Mouse (Mus musculus) hindbrain, embryonic 13.5 days (tissue): ENCODE results near the gene Snx13. TPM values are rescaled to one million over a fixed set of nuclear protein-coding genes. Genes with fewer than 3 reads are reported as not detected.
A peak's percentile ranks its signal among the peaks of the same experiment; 100 is the strongest.

ENCODE experiments used
- ATAC-seq: fragments of 200-750 bp; cut with Nextera tagmentation; 2 replicates; pipeline ENCODE4 v1.8.0; 2017; ENCODE audit warnings: moderate TSS enrichment; ENCODE audit not compliant: low FRiP score
- H3K27ac ChIP-seq: fragments of 300-500 bp; sonication (generic); 2 replicates; pipeline ENCODE4 v1.5.1; 2015; ENCODE audit warnings: inconsistent platforms, mild to moderate bottlenecking, moderate library complexity
- H3K27me3 ChIP-seq: fragments of 300-500 bp; sonication (generic); 2 replicates; pipeline ENCODE4 v1.6.1; 2015; ENCODE audit warnings: mild to moderate bottlenecking, inconsistent platforms
- H3K36me3 ChIP-seq: fragments of 300-500 bp; sonication (generic); 2 replicates; pipeline ENCODE4 v1.6.1; 2015; ENCODE audit warnings: mild to moderate bottlenecking, inconsistent platforms
- H3K4me1 ChIP-seq: fragments of 300-500 bp; sonication (generic); replicated peaks from 2 replicates; pipeline ENCODE4 v1.6.1; 2015; ENCODE audit warnings: inconsistent platforms
- H3K4me2 ChIP-seq: fragments of 300-500 bp; sonication (generic); 2 replicates; pipeline ENCODE4 v1.6.1; 2015; ENCODE audit warnings: inconsistent platforms, mild to moderate bottlenecking, moderate library complexity
- H3K4me3 ChIP-seq: fragments of 300-500 bp; sonication (generic); 2 replicates; pipeline ENCODE4 v1.5.1; 2015; ENCODE audit warnings: mild to moderate bottlenecking, inconsistent platforms
- H3K9ac ChIP-seq: fragments of 300-500 bp; sonication (generic); 2 replicates; pipeline ENCODE4 v1.6.1; 2015; ENCODE audit warnings: mild to moderate bottlenecking, inconsistent platforms
- H3K9me3 ChIP-seq: fragments of 300-500 bp; sonication (generic); 2 replicates; pipeline ENCODE4 v1.6.1; 2016; ENCODE audit warnings: inconsistent platforms
- WGBS: fragments of 180-500 bp; shearing (Covaris S2); methylation state at CpG from one replicate; pipeline ENCODE4 v1.1.7; 2015; 5-methylcytosine and 5-hydroxymethylcytosine counted together
- polyA plus RNA-seq: library from polyadenylated mRNA; unstranded; fragments of >200 nt; fragmentation: Nextera tagmentation; extraction: Ambion mirVana; gene quantifications from 2 replicates; pipeline ENCODE4 v1.2.1, GENCODE M21; 2015

Gene Snx13
- 28.0 and 28.2 TPM in 2 replicates for polyA plus RNA-seq

DNA sequence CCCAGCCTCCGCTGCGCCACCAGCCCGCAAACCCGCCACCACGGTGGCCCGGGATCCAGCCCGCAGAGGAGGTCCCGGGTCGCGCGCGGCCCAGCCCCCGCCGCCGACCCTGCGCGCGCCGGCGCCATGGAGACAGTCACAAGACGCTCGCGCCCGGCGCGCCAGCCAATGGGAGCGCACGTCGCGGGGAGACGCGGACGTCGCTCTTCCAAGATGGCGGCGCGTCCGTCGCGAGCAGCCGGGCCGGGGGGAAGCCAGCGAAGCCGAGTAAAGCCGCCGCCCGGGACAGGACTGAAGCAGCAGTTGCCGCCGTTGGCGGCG is at the start of gene Snx13:
Gene Snx13 (plus strand): TSS at position 188 of the 321 bp plus-strand sequence.
- under 1% methylated on average over 51 of the region's 51 CpGs for WGBS
- H3K4me2 ChIP-seq = peak within 1 kb of the TSS; percentile 85
- H3K4me1 ChIP-seq = peaks cover 21% of the 10 kb centered on the region
- H3K27me3 ChIP-seq = peaks cover 9% of the 10 kb centered on the region; the same call in 1 of the 2 replicates
- H3K9me3 ChIP-seq = no peaks in the 10 kb centered on the region
- peak within 1 kb of the TSS; percentile 97 for H3K27ac ChIP-seq
- H3K4me3 ChIP-seq = peak within 1 kb of the TSS; percentile 96
- H3K9ac ChIP-seq = peak within 1 kb of the TSS; percentile 98
- no peaks in the 10 kb centered on the region for H3K36me3 ChIP-seq
- peak; percentile 99 for ATAC-seq

DNA sequence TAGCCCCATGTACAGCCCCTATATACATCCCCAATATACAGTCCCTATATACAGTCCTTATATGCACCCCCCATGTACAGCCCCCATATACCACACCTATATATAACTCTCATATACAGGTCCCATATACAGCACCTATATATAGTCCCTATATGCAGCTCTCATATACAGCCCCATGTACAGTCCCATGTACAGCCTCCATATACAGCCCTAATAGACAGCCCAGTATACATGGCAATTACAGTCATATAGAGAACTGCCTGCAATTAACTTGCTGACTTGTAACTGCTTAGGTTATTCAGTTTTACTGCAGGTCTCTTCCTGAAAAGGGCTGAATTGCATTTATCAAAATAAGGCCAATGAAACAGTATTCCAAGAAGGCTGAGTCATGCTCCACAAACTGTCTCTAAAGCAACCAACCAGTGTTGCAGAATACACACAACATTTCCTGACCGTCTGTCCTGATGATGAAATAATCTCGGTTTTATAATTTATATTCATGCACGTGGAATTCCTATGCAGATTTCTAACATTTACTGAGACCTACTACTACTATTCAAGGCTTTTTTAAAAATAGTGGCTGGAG is 49.3 kb upstream of the Snx13 start:
- no peaks in the 10 kb centered on the region for H3K27me3 ChIP-seq
- no peak overlapping the region for H3K9ac ChIP-seq
- no peak overlapping the region for H3K4me2 ChIP-seq
- no peak overlapping the region for H3K4me3 ChIP-seq
- H3K36me3 ChIP-seq = no peaks in the 10 kb centered on the region
- ATAC-seq = no peak
- 93% methylated on average over 3 of the region's 3 CpGs for WGBS
- H3K4me1 ChIP-seq = 0 out of 2 replicates have a peak, but pooled peaks cover 5% of the 10 kb centered on the region
- no peaks in the 10 kb centered on the region for H3K9me3 ChIP-seq
- no peak overlapping the region for H3K27ac ChIP-seq

DNA sequence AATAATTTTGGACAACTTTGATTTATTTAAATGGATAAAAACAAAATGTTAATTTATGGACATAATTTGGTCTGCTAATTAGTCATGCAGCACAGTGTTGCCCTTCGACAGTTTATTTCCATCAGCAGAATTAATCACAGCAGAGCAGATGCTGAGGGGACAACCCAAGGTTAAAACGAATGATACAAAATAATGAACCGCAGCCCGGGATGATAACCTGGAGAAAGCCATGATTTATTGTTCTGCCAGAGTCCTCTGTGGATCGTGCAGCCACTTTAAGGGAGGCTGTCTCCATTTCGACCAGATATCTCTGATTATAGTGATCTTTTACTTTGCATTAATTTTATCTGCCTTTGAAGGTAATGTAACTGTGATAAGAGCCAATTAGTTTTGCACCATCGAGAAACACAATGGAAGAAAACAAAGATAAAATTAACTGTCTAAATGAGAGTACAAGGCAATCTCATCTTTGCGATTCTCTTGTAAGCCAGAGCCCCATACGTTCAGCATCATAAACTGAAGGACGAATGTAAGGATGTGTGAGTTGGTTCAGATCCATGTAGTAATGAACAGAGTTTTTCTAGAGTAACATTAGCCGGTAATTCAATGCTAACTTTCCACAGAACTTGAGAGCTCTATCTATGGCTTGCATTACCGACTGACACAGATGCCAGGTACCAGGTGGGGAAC is 48.1 kb upstream of the Snx13 start:
- H3K4me3 ChIP-seq = no peak overlapping the region
- H3K4me1 ChIP-seq = 0 out of 2 replicates have a peak, but pooled peaks cover 5% of the 10 kb centered on the region
- H3K9me3 ChIP-seq = no peaks in the 10 kb centered on the region
- no peaks in the 10 kb centered on the region for H3K36me3 ChIP-seq
- peak overlapping the region; percentile 27 for H3K27ac ChIP-seq
- peak; percentile 80 for ATAC-seq
- H3K27me3 ChIP-seq = no peaks in the 10 kb centered on the region
- no peak overlapping the region for H3K9ac ChIP-seq
- no peak overlapping the region for H3K4me2 ChIP-seq
- WGBS = 55% methylated on average over 12 of the region's 12 CpGs

DNA sequence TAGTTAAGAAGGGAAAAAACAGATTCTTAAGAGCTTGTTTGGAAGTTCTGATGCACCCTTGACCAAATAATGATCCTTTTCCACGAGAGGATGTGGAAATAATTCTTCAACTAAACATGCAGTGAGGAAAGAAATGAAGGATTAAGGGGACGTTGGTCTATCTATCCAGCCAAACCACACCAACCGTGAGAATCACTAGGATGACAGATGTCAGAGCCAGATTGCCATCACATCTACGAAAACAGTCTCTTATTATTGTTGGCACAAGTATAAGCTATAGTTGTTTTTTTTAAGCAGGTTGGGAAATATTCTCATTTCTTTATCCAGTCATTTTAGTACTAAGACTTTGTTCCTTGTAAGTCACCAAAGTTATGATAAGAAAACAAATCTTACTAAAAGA is 46.7 kb upstream of the Snx13 start:
- no peak for ATAC-seq
- Histone ChIP-seq H3K27me3 (no peaks in the 10 kb centered on the region), H3K36me3 (no peaks in the 10 kb centered on the region), H3K4me2 (no peak overlapping the region), H3K9me3 (no peaks in the 10 kb centered on the region), H3K4me3 (no peak overlapping the region), H3K9ac (no peak overlapping the region), H3K4me1 (0 out of 2 replicates have a peak, but pooled peaks cover 5% of the 10 kb centered on the region), H3K27ac (no peak overlapping the region)
- 77% methylated on average over 4 of the region's 4 CpGs for WGBS

DNA sequence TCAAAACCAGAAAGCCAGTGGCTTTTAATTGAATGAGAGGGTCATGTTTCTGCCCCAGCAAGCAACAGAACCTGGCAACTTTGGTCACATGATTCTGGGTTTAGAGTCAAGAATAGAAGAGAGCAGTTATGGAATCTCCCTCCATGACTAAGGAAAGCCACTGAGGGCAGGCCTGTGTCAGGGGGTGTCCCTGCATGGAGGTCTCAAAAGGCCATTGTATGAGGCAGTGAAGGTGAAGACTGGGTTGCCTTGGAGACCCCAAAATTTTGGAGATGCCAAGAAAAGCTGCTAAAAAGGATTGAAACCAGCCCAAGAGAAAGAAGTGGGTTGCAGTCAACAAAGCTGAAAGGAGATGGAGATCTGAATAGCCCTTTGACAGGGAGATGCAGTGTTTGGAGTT is 41.2 kb upstream of the Snx13 start:
- no peak overlapping the region for H3K4me2 ChIP-seq
- H3K27me3 ChIP-seq = no peaks in the 10 kb centered on the region
- H3K4me3 ChIP-seq = no peak overlapping the region
- no peak overlapping the region for H3K27ac ChIP-seq
- ATAC-seq = no peak
- no peaks in the 10 kb centered on the region for H3K9me3 ChIP-seq
- H3K4me1 ChIP-seq = peaks cover 14% of the 10 kb centered on the region
- no peaks in the 10 kb centered on the region for H3K36me3 ChIP-seq
- no peak overlapping the region for H3K9ac ChIP-seq

DNA sequence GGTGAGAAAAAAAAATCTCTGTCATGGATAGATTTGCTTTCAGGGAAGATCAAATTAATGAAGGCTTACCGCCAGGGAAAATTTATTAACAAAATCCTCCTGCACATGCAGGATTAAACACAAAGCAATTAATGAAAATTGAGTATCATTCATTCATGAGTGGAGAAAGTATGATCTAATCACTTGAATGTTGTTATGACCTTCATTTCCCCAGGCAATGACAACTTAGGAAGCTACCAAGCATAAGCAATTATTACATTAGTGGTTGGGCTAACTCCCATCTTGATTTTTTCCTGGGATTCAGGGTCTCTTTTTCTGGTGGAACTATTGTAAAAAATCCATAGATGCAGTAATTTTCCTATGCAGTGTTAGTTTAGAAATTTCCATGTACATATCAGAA is 39.1 kb upstream of the Snx13 start:
- 0 out of 2 replicates have a peak, but pooled peaks cover 3% of the 10 kb centered on the region for H3K27me3 ChIP-seq
- no peak overlapping the region for H3K27ac ChIP-seq
- H3K9me3 ChIP-seq = no peaks in the 10 kb centered on the region
- H3K9ac ChIP-seq = no peak overlapping the region
- no peak overlapping the region for H3K4me2 ChIP-seq
- WGBS = 49% methylated on average over 1 of the region's 1 CpGs
- ATAC-seq = peak; percentile 47; the same call in 1 of the 2 replicates
- no peaks in the 10 kb centered on the region for H3K36me3 ChIP-seq
- H3K4me1 ChIP-seq = peaks cover 14% of the 10 kb centered on the region
- no peak overlapping the region for H3K4me3 ChIP-seq

DNA sequence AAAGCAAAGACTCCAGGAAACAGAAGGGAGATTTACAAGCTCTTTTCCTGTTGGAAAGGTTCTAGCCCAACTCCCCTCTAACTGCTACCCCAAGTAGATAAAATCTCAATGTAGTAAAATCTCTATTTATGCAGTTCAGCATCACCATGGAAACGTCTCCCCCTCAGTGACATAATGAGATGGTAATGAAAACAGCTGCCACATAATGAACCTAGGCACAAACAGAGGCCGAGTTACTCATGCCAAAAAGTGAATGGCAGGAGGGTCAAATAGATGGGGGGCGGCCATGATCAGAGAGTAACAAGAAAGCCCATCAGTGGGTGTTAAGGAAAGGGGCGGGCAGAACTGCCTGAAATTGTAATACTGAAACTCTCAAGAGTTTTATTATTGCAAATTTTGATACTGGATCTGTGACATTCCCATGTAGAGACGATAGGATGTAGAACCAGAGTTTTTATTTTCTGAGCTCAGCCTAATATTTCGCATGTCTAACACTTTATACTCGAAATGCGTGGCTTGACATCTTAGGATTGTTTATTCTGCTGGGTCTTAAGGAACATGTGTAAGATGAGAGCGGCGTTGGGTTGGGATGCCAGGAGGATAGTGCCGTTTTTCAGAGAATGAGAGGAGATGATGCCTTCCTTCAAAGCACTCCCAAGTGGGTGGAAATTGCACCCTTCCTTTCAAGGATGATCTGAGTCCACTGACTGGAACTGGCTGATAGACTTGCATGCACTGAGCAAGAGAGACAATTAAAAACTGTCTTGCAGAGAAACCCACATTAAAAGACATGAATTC is 38.4 kb upstream of the Snx13 start:
- Histone ChIP-seq H3K27ac (peak overlapping the region; percentile 60), H3K4me1 (peaks cover 14% of the 10 kb centered on the region), H3K36me3 (no peaks in the 10 kb centered on the region), H3K4me2 (0 out of 2 replicates have a peak overlapping the region, but pooled peaks have one; percentile 15), H3K27me3 (0 out of 2 replicates have a peak, but pooled peaks cover 3% of the 10 kb centered on the region), H3K9ac (no peak overlapping the region), H3K4me3 (no peak overlapping the region), H3K9me3 (no peaks in the 10 kb centered on the region)
- 32% methylated on average over 11 of the region's 11 CpGs for WGBS
- ATAC-seq = peak; percentile 88

DNA sequence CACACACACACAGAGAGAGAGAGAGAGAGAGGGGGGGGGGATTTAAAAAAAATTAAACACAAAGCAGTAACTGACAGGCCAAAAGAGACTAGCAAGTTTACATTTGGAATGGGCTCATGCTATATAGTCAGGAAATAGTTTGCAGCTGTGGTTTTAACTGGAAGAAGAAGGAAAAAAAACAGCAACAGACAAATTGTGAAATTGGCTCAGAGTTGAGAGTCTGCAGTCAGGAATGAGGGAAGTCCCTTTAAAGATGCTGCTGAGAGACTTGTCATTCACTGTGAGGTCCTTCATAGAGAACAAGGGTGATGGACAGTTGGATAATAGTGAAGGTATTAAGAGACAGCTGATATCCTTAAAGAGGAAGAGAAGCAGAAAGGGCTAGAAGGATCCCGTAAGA is 35.5 kb upstream of the Snx13 start:
- Histone ChIP-seq H3K4me2 (no peak overlapping the region), H3K4me3 (no peak overlapping the region), H3K27me3 (0 out of 2 replicates have a peak, but pooled peaks cover 3% of the 10 kb centered on the region), H3K4me1 (peaks cover 14% of the 10 kb centered on the region), H3K9ac (no peak overlapping the region), H3K9me3 (no peaks in the 10 kb centered on the region), H3K36me3 (no peaks in the 10 kb centered on the region), H3K27ac (no peak overlapping the region)
- WGBS = 87% methylated on average over 1 of the region's 1 CpGs
- ATAC-seq = no peak

DNA sequence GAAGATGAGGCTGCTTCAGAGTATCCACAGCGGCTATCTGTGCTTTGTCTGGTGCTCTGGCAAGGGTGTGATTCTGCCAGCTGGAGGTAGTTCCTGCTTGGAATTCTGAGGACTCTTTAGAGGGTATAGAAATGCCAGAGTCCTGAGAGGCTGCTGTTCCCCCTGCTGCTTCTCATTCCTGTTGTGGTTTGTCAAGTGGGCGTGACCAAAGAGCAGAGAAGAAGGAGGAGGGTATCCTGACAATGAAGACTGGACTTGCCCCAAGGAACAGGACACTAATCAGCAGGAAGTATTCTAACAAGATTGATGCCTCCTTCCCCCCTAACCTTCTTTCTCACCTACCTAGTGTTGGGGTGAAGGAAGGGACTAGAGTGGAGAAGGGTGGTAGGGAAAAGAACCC is 33.0 kb upstream of the Snx13 start:
- no peak overlapping the region for H3K4me2 ChIP-seq
- H3K4me3 ChIP-seq = no peak overlapping the region
- no peaks in the 10 kb centered on the region for H3K36me3 ChIP-seq
- H3K27me3 ChIP-seq = 0 out of 2 replicates have a peak, but pooled peaks cover 3% of the 10 kb centered on the region
- no peaks in the 10 kb centered on the region for H3K9me3 ChIP-seq
- H3K27ac ChIP-seq = no peak overlapping the region
- H3K4me1 ChIP-seq = peaks cover 4% of the 10 kb centered on the region
- no peak overlapping the region for H3K9ac ChIP-seq
- WGBS = 43% methylated on average over 2 of the region's 2 CpGs
- ATAC-seq = no peak

DNA sequence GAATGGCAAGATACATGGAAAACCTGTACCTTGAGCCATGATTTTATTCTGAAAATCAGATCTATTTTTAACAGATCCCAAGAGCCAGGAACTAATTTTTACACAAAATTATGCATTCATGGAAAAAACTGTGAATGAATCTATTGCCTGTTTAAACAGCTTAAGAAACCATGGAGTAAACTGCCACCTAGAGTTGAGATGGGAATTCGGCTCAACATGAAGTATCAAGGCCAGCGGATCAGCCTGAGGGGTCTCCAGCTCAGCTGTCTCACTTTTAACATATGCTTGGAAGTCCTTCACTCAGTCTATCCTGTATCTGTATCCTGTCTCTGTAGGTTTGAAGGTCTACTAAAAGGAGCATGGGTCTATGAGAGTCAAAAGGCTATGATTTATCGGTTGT is 30.9 kb upstream of the Snx13 start:
- Histone ChIP-seq H3K9ac (no peak overlapping the region), H3K4me1 (no peaks in the 10 kb centered on the region), H3K36me3 (no peaks in the 10 kb centered on the region), H3K4me2 (no peak overlapping the region), H3K27ac (no peak overlapping the region), H3K27me3 (0 out of 2 replicates have a peak, but pooled peaks cover 3% of the 10 kb centered on the region), H3K9me3 (no peaks in the 10 kb centered on the region), H3K4me3 (no peak overlapping the region)
- WGBS = 66% methylated on average over 3 of the region's 3 CpGs
- ATAC-seq = no peak; the same call in 1 of the 2 replicates

DNA sequence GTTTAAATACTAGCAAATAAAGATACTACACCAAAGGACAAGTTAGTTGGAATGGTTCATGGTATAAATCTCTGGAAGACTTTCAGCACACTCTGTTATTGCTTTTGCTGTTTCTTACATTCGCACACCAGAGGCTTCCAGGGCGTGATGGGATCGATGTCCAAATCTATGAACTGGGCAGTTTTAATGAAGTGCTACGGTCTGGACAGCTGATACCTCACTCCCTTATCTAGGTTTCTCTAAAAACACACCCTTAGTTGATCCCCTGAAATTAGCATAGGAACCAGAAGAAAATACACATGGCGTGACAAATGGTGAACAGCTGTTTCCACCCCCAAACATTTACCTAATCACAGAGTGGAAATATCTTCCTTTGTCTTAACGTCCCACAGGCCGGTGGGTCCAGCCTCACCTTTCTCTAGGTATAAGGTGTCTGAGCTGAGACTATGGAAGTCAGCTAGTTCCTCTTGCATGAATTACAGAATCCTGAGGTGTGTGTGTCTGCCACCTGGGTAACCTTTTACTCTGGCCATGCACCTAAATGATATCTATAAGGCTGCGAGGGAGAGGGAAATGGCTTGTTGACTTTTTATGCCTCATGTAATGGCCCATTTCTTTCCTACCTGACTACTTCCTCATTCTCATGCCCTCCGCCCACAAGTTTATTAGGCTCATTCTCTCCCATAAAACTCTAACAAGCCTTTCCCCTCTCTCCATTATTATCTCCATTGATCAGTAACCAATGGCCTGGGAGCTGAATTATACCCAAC is 30.3 kb upstream of the Snx13 start:
- Histone ChIP-seq H3K4me3 (no peak overlapping the region), H3K4me2 (no peak overlapping the region), H3K36me3 (no peaks in the 10 kb centered on the region), H3K27me3 (0 out of 2 replicates have a peak, but pooled peaks cover 1% of the 10 kb centered on the region), H3K9me3 (no peaks in the 10 kb centered on the region), H3K4me1 (no peaks in the 10 kb centered on the region), H3K9ac (no peak overlapping the region), H3K27ac (no peak overlapping the region)
- 89% methylated on average over 9 of the region's 9 CpGs for WGBS
- ATAC-seq = no peak
